Mouse (Mus musculus): ENCODE measurements around the gene Fbxw4.

- TF ChIP-seq CTCF (IDR thresholded peaks at IDR 0.05; ENCODE audit: low read depth, low read length) (no peak), TAL1 (conservative IDR thresholded peaks at IDR 0.05; ENCODE audit: low read depth, low read length) (no peak), POLR2AphosphoS5 (IDR thresholded peaks at IDR 0.05; ENCODE audit: insufficient replicate concordance, low read depth, low read length) (no peak), GATA1 (IDR thresholded peaks at IDR 0.05; ENCODE audit: borderline replicate concordance, low read length) (no peak)
Measured at GRCm38 (mm10) chr19:45683676-45684075, 23.6 kb upstream of the Fbxw4 start.
